Mouse (Mus musculus) stomach, postnatal 0 days (tissue): ENCODE measurements at regions not wholly inside any gene's neighbourhood (a gene's known extent, or its start where the extent isn't known, plus 50 kb on each side); places are given as distances from the start of the nearest gene placed in this dataset.

ENCODE experiments used
- CTCF ChIP-seq: IDR thresholded peaks from 2 replicates; pipeline ENCODE4 v1.5.1; 2016; ENCODE audit warnings: antibody characterized with exemption, low read depth, mild to moderate bottlenecking, moderate library complexity
- EP300 ChIP-seq: optimal IDR thresholded peaks from 2 replicates; pipeline ENCODE3; 2016; ENCODE audit warnings: antibody characterized with exemption

- TF ChIP-seq CTCF (no peak), EP300 (no peak)
Measured at GRCm38 (mm10) chr1:151130845-151131626, 51.3 kb upstream of the Gm47985 start.
